Mouse (Mus musculus) heart, embryonic 13.5 days (tissue): Measurements from ENCODE around the gene Dlgap1. TPM values are rescaled to one million over a fixed set of nuclear protein-coding genes. Genes with fewer than 3 reads are reported as not detected.
A peak's percentile ranks its signal among the peaks of the same experiment; 100 is the strongest.

Experiments used
- ATAC-seq: fragments of 200-750 bp; cut with Nextera tagmentation; 2 replicates; pipeline ENCODE4 v1.8.0; 2017; ENCODE audit warnings: moderate TSS enrichment; ENCODE audit not compliant: insufficient number of reproducible peaks, low FRiP score, low TSS enrichment; ENCODE audit errors: extremely low read depth
- H3K27ac ChIP-seq: fragments of 300-500 bp; sonication (generic); replicated peaks from 2 replicates; pipeline ENCODE4 v1.5.1; 2015; ENCODE audit warnings: moderate library complexity, mild to moderate bottlenecking, inconsistent platforms
- H3K27me3 ChIP-seq: fragments of 300-500 bp; sonication (generic); replicated peaks from 2 replicates; pipeline ENCODE4 v1.6.1; 2015; ENCODE audit warnings: mild to moderate bottlenecking, inconsistent platforms
- H3K36me3 ChIP-seq: fragments of 300-500 bp; sonication (generic); 2 replicates; pipeline ENCODE4 v1.6.1; 2015; ENCODE audit warnings: mild to moderate bottlenecking, inconsistent platforms
- H3K4me1 ChIP-seq: fragments of 300-500 bp; sonication (generic); 2 replicates; pipeline ENCODE4 v1.6.1; 2015; ENCODE audit warnings: inconsistent platforms
- H3K4me2 ChIP-seq: fragments of 300-500 bp; sonication (generic); 2 replicates; pipeline ENCODE4 v1.6.1; 2015; ENCODE audit warnings: inconsistent platforms, mild to moderate bottlenecking, moderate library complexity
- H3K4me3 ChIP-seq: fragments of 300-500 bp; sonication (generic); 2 replicates; pipeline ENCODE4 v1.5.1; 2015; ENCODE audit warnings: moderate library complexity, mild to moderate bottlenecking, inconsistent platforms
- H3K9ac ChIP-seq: fragments of 300-500 bp; sonication (generic); 2 replicates; pipeline ENCODE4 v1.6.1; 2015; ENCODE audit warnings: inconsistent platforms, mild to moderate bottlenecking, moderate library complexity
- H3K9me3 ChIP-seq: fragments of 300-500 bp; sonication (generic); 2 replicates; pipeline ENCODE4 v1.6.1; 2016; ENCODE audit warnings: inconsistent platforms
- WGBS: fragments of 180-500 bp; shearing (Covaris S2); methylation state at CpG from one replicate; pipeline ENCODE4 v1.1.7; 2015; ENCODE audit warnings: mixed read lengths; 5-methylcytosine and 5-hydroxymethylcytosine counted together
- microRNA counts: library from miRNA; unstranded; fragments of <30 nt; microRNA quantifications from one replicate; lab custom pipeline; 2016
- microRNA-seq: library from miRNA; unstranded; fragments of <30 nt; microRNA quantifications from one replicate; pipeline ENCODE4, GENCODE M21; 2016
- polyA plus RNA-seq: library from polyadenylated mRNA; unstranded; fragments of >200 nt; fragmentation: Nextera tagmentation; extraction: Ambion mirVana; gene quantifications from 2 replicates; pipeline ENCODE4 v1.2.1, GENCODE M21; 2015

Gene Dlgap1
- polyA plus RNA-seq, 1 experiment from 2014 or later = 0.40 TPM

GRCm38 (mm10) chr17:70864117-70864516 is 895.2 kb downstream of the Dlgap1 start:
- Histone ChIP-seq H3K36me3 (no peaks in the 10 kb centered on the region), H3K4me3 (no peak overlapping the region), H3K27ac (no peak overlapping the region), H3K27me3 (no peaks in the 10 kb centered on the region), H3K9me3 (0 out of 2 replicates have a peak, but pooled peaks cover 3% of the 10 kb centered on the region), H3K9ac (no peak overlapping the region), H3K4me1 (no peaks in the 10 kb centered on the region), H3K4me2 (no peak overlapping the region)
- WGBS = 86% methylated on average over 8 of the region's 8 CpGs
- ATAC-seq = no peak

- Histone ChIP-seq H3K9ac (no peak overlapping the region), H3K9me3 (0 out of 2 replicates have a peak, but pooled peaks cover 3% of the 10 kb centered on the region), H3K4me1 (no peaks in the 10 kb centered on the region), H3K36me3 (no peaks in the 10 kb centered on the region), H3K27me3 (no peaks in the 10 kb centered on the region), H3K4me3 (no peak overlapping the region), H3K27ac (no peak overlapping the region), H3K4me2 (no peak overlapping the region)
- WGBS = 77% methylated on average over 3 of the region's 3 CpGs
- ATAC-seq = no peak
Measured at GRCm38 (mm10) chr17:70864645-70865044, 895.8 kb downstream of the Dlgap1 start.

- WGBS = 63% methylated on average over 10 of the region's 10 CpGs
- no peak overlapping the region for H3K4me3 ChIP-seq
- H3K27me3 ChIP-seq = no peaks in the 10 kb centered on the region
- H3K36me3 ChIP-seq = no peaks in the 10 kb centered on the region
- no peak overlapping the region for H3K4me2 ChIP-seq
- no peak overlapping the region for H3K27ac ChIP-seq
- 0 out of 2 replicates have a peak, but pooled peaks cover 3% of the 10 kb centered on the region for H3K9me3 ChIP-seq
- H3K9ac ChIP-seq = no peak overlapping the region
- H3K4me1 ChIP-seq = no peaks in the 10 kb centered on the region
- ATAC-seq = no peak
Measured at GRCm38 (mm10) chr17:70865060-70865604, 896.3 kb downstream of the Dlgap1 start.

GRCm38 (mm10) chr17:70866029-70866428 is 897.2 kb downstream of the Dlgap1 start:
- Histone ChIP-seq H3K27me3 (no peaks in the 10 kb centered on the region), H3K4me1 (no peaks in the 10 kb centered on the region), H3K27ac (no peak overlapping the region), H3K4me3 (no peak overlapping the region), H3K4me2 (no peak overlapping the region), H3K36me3 (no peaks in the 10 kb centered on the region), H3K9ac (no peak overlapping the region), H3K9me3 (0 out of 2 replicates have a peak, but pooled peaks cover 3% of the 10 kb centered on the region)
- 76% methylated on average over 5 of the region's 5 CpGs for WGBS
- no peak for ATAC-seq

GRCm38 (mm10) chr17:70866538-70867114 is 897.8 kb downstream of the Dlgap1 start:
- H3K27ac ChIP-seq = no peak overlapping the region
- H3K4me3 ChIP-seq = no peak overlapping the region
- no peaks in the 10 kb centered on the region for H3K36me3 ChIP-seq
- no peak for ATAC-seq
- H3K4me1 ChIP-seq = no peaks in the 10 kb centered on the region
- no peak overlapping the region for H3K4me2 ChIP-seq
- no peak overlapping the region for H3K9ac ChIP-seq
- H3K27me3 ChIP-seq = no peaks in the 10 kb centered on the region
- 0 out of 2 replicates have a peak, but pooled peaks cover 3% of the 10 kb centered on the region for H3K9me3 ChIP-seq
- 83% methylated on average over 6 of the region's 6 CpGs for WGBS

GRCm38 (mm10) chr17:70868577-70869229 is 899.8 kb downstream of the Dlgap1 start:
- H3K9me3 ChIP-seq = no peaks in the 10 kb centered on the region
- ATAC-seq = no peak
- no peaks in the 10 kb centered on the region for H3K27me3 ChIP-seq
- H3K9ac ChIP-seq = no peak overlapping the region
- H3K4me2 ChIP-seq = no peak overlapping the region
- WGBS = 73% methylated on average over 5 of the region's 5 CpGs
- H3K4me1 ChIP-seq = peaks cover 17% of the 10 kb centered on the region
- H3K4me3 ChIP-seq = no peak overlapping the region
- H3K27ac ChIP-seq = no peak overlapping the region
- no peaks in the 10 kb centered on the region for H3K36me3 ChIP-seq

- no peaks in the 10 kb centered on the region for H3K27me3 ChIP-seq
- H3K4me3 ChIP-seq = no peak overlapping the region
- H3K4me2 ChIP-seq = no peak overlapping the region
- no peak overlapping the region for H3K27ac ChIP-seq
- no peaks in the 10 kb centered on the region for H3K9me3 ChIP-seq
- 77% methylated on average over 4 of the region's 4 CpGs for WGBS
- no peaks in the 10 kb centered on the region for H3K36me3 ChIP-seq
- no peak overlapping the region for H3K9ac ChIP-seq
- H3K4me1 ChIP-seq = peaks cover 19% of the 10 kb centered on the region
- ATAC-seq = no peak
Measured at GRCm38 (mm10) chr17:70870581-70870980, 901.7 kb downstream of the Dlgap1 start.

MicroRNAs encoded within 50 kb of the gene (microRNA counts, 519-probe panel; counts per million panel counts)
- 209 counts per million, percentile 61 among the panel's probes with 10 or more counts for microRNA mmu-miR-1195 (lab: Ali Mortazavi, UCI)

Small RNA genes lying within 50 kb of the gene (microRNA-seq; reads per million reads assigned to microRNA genes)
- not detected for gene Mir1195
